Mouse (Mus musculus): ENCODE results near the gene Plbd2. TPM values are rescaled to one million over a fixed set of nuclear protein-coding genes. Genes with fewer than 3 reads are reported as not detected.

The Plbd2 gene
- 10 to 100 TPM; 46.9 to 52.2 TPM for total RNA-seq (2021)
- long read RNA-seq, experiment 1, full-length matches to known transcripts, result 75 of 86 reads
- long read RNA-seq, experiment 1, partial matches to known transcripts, result 3 of 86 reads
- long read RNA-seq, experiment 1, other reads (novel, unspliced or antisense), result 8 of 86 reads
- long read RNA-seq, experiment 2, full-length matches to known transcripts, result 85 of 101 reads
- long read RNA-seq, experiment 2, partial matches to known transcripts, result 3 of 101 reads
- long read RNA-seq, experiment 2, other reads (novel, unspliced or antisense), result 13 of 101 reads

DNA sequence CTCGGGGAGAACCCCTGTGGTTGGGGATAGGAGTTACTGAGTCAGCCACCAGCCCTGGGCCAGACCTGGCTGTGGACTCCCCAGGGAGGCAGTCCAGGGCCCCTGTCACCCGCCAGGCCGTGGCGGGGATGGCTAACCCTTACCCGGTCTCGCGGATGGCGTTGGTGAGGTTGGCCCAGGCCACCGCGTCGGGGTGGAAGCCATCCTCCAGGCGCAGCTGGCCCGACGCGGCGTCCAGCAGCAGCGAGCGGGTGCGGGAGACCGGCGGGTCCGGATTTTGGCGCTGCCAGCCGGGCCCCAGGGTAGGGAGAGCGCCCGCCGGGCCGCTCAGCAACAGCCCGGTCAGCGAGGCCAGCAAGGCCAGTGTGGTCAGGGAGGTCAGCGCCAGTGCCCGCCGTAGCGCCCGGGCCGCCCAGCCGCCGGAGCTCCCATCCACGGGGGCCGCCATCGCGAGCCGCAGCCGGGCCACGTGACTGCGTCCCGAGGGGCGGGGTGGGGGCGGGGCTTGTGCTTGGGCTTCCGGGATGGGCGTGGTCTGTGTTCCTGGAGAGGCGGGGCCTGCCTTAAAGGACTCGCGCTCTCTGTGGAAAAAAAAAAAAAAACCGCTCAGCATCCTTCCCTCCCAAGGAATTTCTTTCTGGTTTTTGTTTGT is at the start of gene Plbd2:
Gene Plbd2 (minus strand): TSS at position 482 of the 652 bp plus-strand sequence.
- peak; percentile 79 for DNase-seq (ENCODE audit: low spot score)

DNA sequence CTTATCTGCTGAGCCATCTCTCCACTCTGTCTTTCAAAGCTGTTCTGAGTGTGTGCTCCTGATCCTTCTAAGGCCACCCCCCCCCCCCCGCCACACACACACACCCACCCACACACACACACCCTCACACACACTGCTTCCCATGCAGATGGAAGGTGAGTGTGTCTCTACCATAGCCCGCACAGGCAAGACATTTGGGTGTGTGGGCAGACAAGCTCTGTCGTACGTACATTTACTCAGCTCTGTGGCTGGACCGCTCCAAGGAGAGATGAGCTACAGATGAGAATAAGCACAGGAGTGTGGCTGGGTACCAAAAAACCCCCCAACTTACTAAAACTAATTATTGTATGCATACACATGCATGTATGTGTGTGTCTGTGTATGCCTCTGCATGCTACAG is 47.2 kb upstream of the Plbd2 start:
- no peak for DNase-seq (ENCODE audit: low spot score)

DNA sequence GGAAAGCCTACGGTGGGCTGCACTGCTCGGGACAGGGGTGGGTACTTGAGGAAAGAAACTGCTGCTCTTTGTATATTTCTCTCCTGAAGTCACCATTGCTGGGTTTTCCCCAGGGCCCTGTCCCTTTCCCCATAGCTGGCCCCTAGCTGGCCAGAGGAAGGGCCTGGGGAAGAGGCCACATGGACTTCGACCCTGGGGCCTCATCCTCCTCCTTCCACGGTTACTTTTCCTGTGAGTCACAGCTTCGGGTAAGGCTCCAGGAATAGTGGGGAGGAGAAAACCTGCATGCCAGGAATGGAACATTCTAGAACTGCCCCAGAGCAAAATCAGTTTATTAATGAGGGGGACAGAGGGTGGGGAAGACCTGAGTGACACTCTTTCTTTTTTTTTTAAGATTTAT is 46.7 kb upstream of the Plbd2 start:
- no peak for DNase-seq (ENCODE audit: low spot score)

DNA sequence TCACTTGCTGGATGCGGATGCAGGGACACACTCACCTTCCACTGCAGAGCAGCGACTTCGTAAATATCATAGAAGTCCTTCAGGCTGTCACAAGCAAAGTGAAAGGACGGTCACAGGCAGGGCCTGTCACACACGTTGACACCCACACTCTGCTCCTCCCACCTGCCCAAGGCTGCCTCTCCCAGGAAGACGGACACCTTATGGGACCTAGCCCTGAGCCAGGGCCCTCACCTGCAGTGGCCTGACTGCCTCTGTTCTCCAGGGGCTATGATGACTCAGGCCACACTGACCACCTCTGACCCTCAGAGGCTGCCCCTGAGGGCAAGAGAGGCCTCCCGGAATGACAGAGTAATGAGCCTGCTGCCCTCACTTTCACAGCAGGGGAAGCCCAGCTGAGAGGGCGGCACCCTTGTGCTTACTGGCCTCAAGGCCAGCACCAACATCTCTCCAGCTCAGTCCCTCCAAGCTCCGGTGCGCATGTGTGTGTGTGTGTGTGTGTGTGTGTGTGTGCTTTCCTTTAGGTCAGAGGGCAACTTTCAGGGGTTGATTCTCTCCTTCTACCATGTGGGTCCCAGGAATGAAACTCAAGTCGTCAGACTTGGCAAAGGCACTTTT is 44.9 kb upstream of the Plbd2 start:
- DNase-seq (ENCODE audit: low spot score), result no peak

- DNase-seq (ENCODE audit: low spot score), result no peak
Measured at GRCm38 (mm10) chr5:120536632-120537031, 33.2 kb upstream of the Plbd2 start.

DNA sequence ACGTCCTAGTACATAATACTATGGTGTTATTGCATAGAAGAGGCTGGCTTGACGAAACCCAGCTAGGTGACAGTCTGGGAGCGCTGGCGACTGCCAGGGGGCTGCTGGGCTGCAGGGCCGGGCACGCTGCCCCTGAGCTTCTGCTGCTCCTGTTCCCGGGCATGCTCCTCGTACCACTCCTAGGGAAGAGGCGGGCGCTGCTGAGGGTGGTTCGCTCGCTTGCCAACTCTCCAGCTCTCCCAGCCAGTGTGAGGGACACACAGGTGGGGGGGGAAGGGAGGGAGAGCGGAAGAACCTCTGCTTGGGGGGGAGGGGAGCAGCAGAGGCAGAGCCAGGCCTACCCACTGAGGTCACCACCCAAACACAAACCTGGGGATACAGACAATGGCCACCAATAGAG is 32.6 kb upstream of the Plbd2 start:
- DNase-seq (ENCODE audit: low spot score), result no peak

DNA sequence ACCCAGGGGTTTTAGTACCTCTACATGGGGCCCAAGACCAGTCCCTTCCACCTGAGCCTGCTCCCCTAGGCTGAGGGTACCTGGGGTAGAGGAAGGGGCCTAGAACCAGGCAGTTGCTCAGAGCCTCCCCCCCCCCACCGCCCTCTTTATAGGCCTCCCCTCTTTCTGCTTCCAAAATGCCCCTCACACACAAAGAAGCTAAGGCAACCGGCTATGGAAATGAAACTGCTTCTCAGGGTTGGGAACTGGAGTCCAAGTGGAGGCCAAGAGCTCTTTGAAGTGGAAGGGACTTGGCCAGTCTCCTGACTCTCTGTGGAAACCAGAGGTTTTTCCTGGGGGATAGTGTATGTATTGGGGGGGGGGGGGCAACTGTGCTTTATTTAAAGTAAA is 31.3 kb upstream of the Plbd2 start:
- no peak for DNase-seq (ENCODE audit: low spot score)

DNA sequence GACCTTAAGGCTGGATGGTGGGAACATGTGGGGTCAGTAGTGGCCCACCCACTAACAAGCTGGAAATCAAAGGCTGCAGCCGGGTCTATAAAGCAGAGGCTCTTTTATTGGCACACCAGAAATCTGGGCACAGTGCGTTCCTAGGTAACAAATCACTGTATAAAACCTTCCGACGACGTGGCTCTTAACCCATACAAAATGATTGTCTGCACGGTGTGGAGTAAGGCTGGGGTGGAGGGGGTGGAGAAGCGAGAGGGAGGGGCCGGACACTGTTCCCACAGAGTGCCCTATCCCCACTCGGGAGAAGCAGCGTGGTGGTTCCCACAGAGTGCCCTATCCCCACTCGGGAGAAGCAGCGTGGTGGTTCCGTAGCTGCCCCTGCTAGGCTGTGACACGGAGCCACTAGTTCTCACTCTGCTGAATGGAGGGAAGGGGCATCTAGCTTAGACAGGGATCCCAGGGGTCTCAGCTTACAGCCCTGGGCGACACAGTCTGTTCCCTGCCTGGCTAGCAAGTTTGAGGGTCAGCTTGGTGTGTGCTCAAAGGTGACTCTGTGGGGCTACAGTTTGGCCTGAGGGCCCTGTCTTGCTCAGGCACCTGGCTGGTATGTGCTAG is 30.8 kb upstream of the Plbd2 start:
- no peak for DNase-seq (ENCODE audit: low spot score)

GRCm38 (mm10) chr5:120531631-120532030 is 28.2 kb upstream of the Plbd2 start:
- no peak for DNase-seq (ENCODE audit: low spot score)

DNA sequence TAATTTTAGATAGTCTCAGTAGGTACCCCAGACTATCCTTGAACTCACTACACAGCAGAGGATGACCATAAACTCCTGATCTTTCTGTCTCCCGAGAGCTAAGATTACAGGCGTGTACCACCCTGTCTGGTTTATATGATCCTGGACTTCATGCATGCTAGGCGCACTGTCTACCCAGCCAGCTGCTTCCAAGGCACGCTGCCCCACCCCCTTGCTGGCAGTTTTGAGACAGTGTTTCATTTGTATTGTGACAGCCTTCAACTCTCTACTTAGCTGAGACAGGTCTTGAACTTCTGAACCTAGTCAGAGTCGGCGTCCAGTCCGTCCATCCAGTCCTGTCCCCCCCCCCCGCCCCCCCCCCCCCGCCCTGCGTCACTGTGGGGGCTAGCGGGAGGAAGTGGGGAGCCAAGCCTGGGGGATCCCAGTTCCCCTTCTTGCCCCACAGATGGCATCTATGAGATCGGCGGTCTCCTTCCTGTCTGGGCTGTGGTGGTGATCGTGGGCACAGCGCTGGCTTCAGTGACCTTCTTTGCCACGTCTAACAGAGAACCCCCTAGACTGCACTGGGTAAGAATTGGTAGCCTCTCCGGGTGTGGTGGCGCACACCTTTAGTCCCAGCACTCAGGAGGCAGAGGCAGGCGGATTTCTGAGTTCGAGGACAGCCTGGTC is 24.0 kb upstream of the Plbd2 start:
- no peak for DNase-seq (ENCODE audit: low spot score)

GRCm38 (mm10) chr5:120526311-120526710 is 22.9 kb upstream of the Plbd2 start:
- no peak for DNase-seq (ENCODE audit: low spot score)

DNA sequence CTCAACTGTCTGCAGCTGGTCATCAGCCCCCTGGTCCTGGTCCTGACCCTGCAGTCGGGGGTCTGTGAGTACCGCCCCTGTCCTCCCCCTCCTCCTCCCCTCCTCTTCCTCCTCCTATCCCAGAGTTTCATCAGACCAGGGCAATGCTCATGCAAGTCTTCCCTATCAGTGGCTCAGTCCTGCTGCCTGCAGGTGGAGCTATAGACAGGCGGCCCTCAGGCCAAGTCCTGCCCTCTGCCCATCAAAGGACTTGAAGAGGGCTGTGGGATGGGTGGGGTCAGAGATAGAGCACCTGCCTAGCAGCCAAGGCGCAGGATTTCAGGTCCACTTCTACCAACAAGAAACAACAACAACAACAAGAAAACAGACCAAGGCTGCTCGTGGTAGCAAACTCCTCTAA is 22.3 kb upstream of the Plbd2 start:
- DNase-seq (ENCODE audit: low spot score), result no peak

- DNase-seq (ENCODE audit: low spot score), result no peak
Measured at GRCm38 (mm10) chr5:120524736-120525135, 21.3 kb upstream of the Plbd2 start.

- DNase-seq (ENCODE audit: low spot score), result no peak
Measured at GRCm38 (mm10) chr5:120522649-120523048, 19.2 kb upstream of the Plbd2 start.

GRCm38 (mm10) chr5:120517552-120517951 is 14.1 kb upstream of the Plbd2 start:
- peak; percentile 69 for DNase-seq (ENCODE audit: low spot score)

DNA sequence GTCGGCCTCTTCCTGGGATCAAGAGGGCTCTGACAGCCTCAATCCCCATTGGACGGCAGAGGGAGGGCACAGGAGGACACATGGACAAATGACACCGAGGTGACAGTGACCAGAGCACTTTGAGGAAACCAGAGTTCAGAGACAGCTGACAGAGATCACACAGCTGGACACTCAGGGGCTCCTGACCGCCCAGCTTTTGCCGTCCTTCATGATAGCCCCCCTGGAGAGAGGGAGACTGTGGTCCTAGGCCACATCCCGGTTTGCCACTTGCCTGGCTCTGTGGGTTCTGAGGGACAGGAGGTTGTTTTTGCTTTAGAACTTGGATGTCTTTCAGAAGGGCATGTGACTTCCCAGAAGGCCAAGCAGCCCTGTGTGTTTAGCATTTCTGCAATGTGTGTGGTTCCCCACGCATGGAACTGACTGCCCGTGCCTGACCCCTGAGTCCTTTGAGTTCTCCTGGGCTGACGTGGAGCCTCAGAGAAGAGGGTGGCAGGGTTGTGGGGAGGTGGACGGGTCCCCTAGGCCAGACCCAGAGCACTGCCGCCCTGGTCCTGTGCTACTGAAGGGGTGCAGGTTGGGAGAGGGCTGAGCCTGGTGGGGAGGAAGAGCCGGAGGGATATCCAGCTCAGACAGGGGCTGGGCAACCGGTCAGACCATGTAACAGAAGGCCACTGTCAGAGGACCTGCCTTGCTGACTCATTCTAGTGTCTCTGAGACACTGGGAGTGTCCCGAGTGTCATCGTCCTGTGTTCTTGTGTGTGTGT is 13.0 kb upstream of the Plbd2 start:
- no peak for DNase-seq (ENCODE audit: low spot score)

- no peak for DNase-seq (ENCODE audit: low spot score)
Measured at GRCm38 (mm10) chr5:120515451-120515850, 12.0 kb upstream of the Plbd2 start.

GRCm38 (mm10) chr5:120514754-120515153 is 11.3 kb upstream of the Plbd2 start:
- peak; percentile 45 for DNase-seq (ENCODE audit: low spot score)

DNA sequence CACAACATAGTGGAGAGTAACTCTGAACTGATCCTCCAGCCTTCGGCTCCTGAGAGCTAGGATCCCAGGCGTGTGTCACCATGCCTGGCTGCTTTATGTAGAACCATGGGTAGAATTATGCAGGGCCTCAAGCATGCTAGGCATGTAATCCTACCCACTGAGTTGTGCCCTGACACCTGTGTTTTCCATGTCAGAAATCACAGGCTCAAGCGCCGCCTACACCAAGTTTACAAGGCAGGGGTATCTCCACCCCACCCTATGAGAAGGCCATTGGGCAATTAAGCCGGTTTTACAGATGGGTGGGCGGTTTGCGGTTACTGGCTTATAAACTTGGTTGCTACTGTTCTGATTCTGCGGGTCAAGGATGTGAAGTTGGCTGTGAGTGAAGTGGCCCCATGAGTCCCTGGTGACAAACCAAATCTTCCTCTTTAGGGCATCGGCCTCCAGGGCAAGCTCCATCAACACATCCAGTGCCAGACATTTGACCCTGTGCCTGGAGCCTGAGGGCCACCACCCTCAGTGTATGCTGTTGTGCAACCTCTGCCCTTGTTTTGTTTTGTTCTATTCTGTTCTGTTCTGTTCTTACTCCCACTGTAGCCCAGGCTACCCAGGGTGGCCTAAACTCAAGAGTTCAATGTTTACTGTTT is 10.7 kb upstream of the Plbd2 start:
- DNase-seq (ENCODE audit: low spot score), result no peak

DNA sequence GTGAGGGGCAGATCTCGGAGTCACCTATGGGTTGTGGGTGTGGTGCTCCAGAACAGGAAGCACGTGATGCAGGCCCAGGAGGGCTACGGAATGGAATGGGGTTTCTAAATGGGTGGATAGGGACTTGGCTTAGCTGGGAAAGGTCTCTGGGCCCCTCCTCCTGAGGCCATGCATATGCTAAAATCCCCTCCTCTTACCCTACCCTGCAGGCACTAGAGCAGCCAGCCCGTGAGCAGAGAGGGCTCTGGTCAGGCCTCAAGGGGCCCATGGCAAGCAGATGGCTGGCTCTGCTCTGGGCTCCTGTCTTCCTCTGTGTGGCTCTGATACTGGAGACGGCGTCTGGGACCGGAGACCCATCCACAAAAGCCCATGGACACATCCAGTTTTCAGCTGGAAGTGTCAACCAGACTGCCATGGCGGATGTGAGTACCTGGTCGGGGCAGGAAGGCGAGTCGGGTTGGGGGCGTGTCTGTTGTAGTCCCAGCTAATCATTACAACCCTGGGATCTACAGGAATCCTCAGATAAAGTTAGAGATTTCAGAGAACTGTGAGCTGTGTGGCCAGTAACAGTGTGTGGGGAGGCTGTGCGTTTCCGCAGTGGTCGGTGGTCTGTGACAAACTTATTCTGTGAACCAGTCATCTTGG is 9.6 kb upstream of the Plbd2 start:
- DNase-seq (ENCODE audit: low spot score), result no peak
